Mouse (Mus musculus) forebrain, embryonic 10.5 days (tissue): Measurements from ENCODE around the gene Dsn1. TPM values are rescaled to one million over a fixed set of nuclear protein-coding genes. Genes with fewer than 3 reads are reported as not detected.

Experiments used
- DNase-seq: peaks from one replicate; pipeline ENCODE4 v3.0.0-alpha.2; 2017; ENCODE audit warnings: low spot score; ENCODE audit errors: extremely low spot score
- H3K27ac ChIP-seq: fragments of 300-500 bp; sonication (generic); 2 replicates; pipeline ENCODE4 v1.5.1; 2016; ENCODE audit warnings: mild to moderate bottlenecking
- H3K27me3 ChIP-seq: fragments of 300-500 bp; sonication (generic); 2 replicates; pipeline ENCODE4 v1.6.1; 2016; ENCODE audit warnings: mild to moderate bottlenecking; ENCODE audit not compliant: poor library complexity, severe bottlenecking
- H3K36me3 ChIP-seq: fragments of 300-500 bp; sonication (generic); replicated peaks from 2 replicates; pipeline ENCODE4 v1.6.1; 2016; ENCODE audit warnings: mild to moderate bottlenecking, moderate library complexity
- H3K4me1 ChIP-seq: fragments of 300-500 bp; sonication (generic); 2 replicates; pipeline ENCODE4 v1.6.1; 2016
- H3K4me3 ChIP-seq: fragments of 300-500 bp; sonication (generic); 2 replicates; pipeline ENCODE4 v1.5.1; 2016; ENCODE audit warnings: mild to moderate bottlenecking, moderate library complexity
- H3K9me3 ChIP-seq: fragments of 300-500 bp; sonication (generic); 2 replicates; pipeline ENCODE4 v1.6.1; 2016; ENCODE audit warnings: mild to moderate bottlenecking, moderate library complexity
- WGBS: fragments of 180-500 bp; shearing (Covaris S2); methylation state at CpG from one replicate; pipeline ENCODE4 v1.1.7; 2016; 5-methylcytosine and 5-hydroxymethylcytosine counted together
- polyA plus RNA-seq: library from polyadenylated mRNA; unstranded; fragments of >200 nt; fragmentation: Nextera tagmentation; extraction: Ambion mirVana; gene quantifications from 2 replicates; pipeline ENCODE4 v1.2.1, GENCODE M21; 2016

The Dsn1 gene
- polyA plus RNA-seq: 58.0 and 59.1 TPM in 2 replicates

DNA sequence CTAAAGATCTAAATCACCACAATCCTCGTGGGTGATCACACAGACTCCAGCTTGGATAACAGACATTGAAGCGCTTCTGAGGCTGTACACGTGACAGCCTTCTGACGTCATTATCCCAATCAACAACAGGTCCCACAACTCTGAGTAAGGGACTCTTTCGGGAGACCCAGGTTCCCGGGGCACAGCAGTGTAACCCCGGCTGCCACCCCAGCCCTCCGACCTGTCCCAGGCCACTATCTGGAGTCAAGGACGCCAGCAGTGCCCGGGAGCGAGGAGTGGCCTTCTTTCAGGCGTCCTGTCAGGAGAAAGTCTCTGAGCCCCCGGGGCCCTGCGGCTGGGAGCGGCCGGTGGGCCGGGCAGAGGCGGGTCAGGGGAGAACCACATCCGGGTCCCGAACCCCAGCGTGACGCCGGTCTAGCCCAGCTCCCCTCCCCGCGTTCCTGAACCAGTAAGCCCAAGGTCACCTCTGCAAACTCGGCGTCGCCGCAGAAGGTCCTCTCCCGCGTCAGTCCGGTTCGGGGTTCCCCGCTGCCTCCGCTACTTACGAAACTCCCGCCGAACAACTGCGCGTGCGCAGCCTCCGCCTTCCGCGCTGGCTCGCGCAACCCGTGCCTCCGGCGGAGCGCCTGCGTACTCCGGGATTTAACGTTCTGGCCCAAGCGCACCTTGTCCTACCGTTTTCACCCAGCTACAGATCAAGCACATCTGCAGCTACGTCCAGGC is at the start of gene Dsn1:
Gene Dsn1, minus strand, starts transcription at position 644 of the 723 bp plus-strand sequence.
- H3K4me3 ChIP-seq: peak within 1 kb of the TSS; percentile 90
- H3K36me3 ChIP-seq: peaks cover 41% of the 10 kb centered on the region
- no peaks in the 10 kb centered on the region for H3K9me3 ChIP-seq
- peak; percentile 86 for DNase-seq
- WGBS: under 1% methylated on average over 56 of the region's 56 CpGs
- peaks cover 25% of the 10 kb centered on the region for H3K4me1 ChIP-seq
- no peaks in the 10 kb centered on the region for H3K27me3 ChIP-seq
- peak within 1 kb of the TSS; percentile 95 for H3K27ac ChIP-seq

DNA sequence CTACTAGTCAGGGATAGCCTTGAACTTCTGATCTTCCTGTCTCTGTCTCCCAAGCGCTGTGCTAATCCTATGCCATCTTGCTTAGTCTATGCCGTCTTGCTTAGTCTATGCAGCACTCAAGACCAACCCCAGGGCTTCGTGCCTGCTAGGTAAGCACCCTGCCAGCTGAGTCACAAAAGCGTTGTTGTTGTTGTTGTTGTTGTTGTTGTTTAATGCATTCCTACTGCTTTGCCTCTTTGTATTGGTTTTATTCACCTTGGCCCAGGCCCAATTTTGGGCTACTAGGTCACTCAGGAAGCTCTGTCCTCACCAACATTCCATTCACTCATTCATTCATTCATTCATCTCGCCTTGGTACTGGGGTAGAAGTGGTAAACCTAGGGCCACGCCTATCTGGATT is 48.8 kb upstream of the Dsn1 start:
- Histone ChIP-seq H3K4me1 (peaks cover 26% of the 10 kb centered on the region), H3K27me3 (no peaks in the 10 kb centered on the region), H3K9me3 (no peaks in the 10 kb centered on the region), H3K27ac (no peak overlapping the region), H3K36me3 (peaks cover 89% of the 10 kb centered on the region), H3K4me3 (no peak overlapping the region)
- DNase-seq: no peak
- 92% methylated on average over 6 of the region's 6 CpGs for WGBS

DNA sequence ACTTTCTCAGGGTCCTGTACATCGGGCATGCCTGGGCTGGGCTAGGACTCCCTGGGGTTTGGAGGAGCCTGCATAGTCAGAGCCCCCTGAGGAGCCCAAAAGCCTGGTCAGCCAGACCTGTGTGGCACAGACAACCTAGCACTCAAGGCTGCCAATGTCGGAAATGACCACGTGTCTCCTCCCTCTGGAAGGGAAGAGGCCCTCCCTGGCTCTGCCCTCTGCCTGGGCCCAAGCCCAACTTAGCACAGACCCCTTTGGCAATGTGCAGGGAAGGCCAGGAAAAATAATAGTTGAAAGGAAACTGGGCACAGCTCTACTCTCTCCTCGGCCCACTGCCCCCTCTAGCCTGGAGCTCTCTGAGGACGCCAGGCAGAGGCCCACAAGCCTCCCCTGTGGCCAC is 47.9 kb upstream of the Dsn1 start:
- Histone ChIP-seq H3K4me3 (no peak overlapping the region), H3K9me3 (no peaks in the 10 kb centered on the region), H3K36me3 (peaks cover 92% of the 10 kb centered on the region), H3K27ac (no peak overlapping the region), H3K27me3 (no peaks in the 10 kb centered on the region), H3K4me1 (peaks cover 31% of the 10 kb centered on the region)
- 78% methylated on average over 5 of the region's 5 CpGs for WGBS
- DNase-seq: no peak

DNA sequence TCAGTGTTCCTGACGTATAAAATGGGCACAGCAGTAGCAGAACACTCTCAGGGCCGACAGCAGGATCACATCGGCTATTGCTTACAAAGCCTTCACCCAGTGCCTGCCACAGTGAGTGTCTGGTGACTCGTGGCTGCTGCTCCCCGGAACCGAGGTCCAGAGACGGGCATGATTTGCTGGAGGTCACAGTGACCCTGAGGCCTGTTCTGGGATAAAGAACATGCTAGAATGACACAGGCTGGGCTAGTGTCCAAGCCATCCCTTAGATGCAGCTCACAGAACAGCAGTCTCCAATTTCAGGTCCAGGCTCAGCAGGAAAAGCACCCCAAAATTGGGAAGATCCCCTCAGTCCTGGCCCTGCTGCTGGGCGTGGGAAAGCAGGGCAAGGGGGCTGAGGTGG is 47.3 kb upstream of the Dsn1 start:
- Histone ChIP-seq H3K4me1 (peaks cover 30% of the 10 kb centered on the region), H3K9me3 (no peaks in the 10 kb centered on the region), H3K27me3 (no peaks in the 10 kb centered on the region), H3K36me3 (peaks cover 92% of the 10 kb centered on the region), H3K27ac (no peak overlapping the region), H3K4me3 (no peak overlapping the region)
- no peak for DNase-seq
- 90% methylated on average over 8 of the region's 8 CpGs for WGBS

DNA sequence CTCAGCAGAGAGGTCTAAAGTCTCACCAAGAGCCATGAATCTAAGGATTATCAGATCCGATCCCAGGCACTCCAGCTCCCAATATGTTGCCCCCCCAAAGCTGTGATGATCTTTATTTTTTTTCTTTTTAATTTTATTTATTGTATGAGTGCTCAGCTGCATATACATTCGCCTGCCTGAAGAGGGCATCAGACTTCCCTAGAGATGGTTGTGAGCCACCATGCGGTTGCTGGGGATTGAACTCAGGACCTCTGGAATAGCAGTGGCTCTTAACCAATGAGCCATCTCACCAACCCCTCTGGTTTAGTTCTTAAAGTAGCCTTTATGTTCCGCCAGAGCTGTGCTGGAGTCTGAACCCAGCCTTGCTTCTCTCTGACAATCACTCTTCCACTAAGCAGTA is 46.8 kb upstream of the Dsn1 start:
- Histone ChIP-seq H3K27ac (no peak overlapping the region), H3K27me3 (no peaks in the 10 kb centered on the region), H3K4me1 (peaks cover 25% of the 10 kb centered on the region), H3K4me3 (no peak overlapping the region), H3K9me3 (no peaks in the 10 kb centered on the region), H3K36me3 (peaks cover 94% of the 10 kb centered on the region)
- 77% methylated on average over 4 of the region's 4 CpGs for WGBS
- no peak for DNase-seq

DNA sequence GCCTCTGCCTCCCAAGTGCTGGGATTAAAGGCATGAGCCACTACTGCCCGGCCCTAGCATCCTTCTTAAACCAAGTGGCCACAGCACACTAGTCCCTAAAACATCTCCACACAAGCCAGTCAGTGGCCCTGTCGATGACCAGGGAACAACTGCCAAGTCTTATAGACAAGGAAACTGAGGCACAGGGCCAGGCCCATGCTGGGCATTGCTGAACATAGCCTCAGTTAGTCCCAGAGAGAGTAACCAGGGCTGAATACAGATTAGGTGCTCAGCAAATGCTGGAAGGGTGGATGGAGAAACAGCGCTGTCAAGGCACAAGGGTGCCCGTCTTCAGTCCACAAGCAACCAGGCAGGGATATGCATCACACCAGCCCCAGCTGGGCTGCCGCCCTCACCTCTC is 46.2 kb upstream of the Dsn1 start:
- Histone ChIP-seq H3K9me3 (no peaks in the 10 kb centered on the region), H3K27me3 (no peaks in the 10 kb centered on the region), H3K36me3 (peaks cover 94% of the 10 kb centered on the region), H3K27ac (no peak overlapping the region), H3K4me1 (peaks cover 18% of the 10 kb centered on the region), H3K4me3 (no peak overlapping the region)
- WGBS: 92% methylated on average over 5 of the region's 5 CpGs
- no peak for DNase-seq

DNA sequence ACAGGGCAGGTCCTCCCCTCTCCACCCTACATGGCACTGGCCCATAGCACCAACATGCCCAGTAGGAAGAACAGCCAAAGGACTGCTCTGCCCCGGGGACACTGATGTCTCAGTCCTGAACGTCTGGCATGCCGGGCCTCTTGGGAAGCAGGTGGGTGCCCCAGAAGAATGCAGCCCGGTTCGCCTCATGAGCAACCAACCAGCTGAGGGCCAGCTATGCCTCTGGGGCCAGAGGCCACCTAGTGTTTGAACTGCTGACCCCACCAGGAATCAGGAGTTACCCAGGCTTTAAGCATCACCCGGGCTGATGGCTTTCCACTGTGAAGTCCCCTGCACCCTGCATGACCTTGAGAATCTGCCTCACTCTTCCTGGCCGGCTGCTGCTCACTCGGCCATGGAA is 45.5 kb upstream of the Dsn1 start:
- Histone ChIP-seq H3K4me1 (peaks cover 11% of the 10 kb centered on the region), H3K36me3 (peaks cover 96% of the 10 kb centered on the region), H3K9me3 (no peaks in the 10 kb centered on the region), H3K4me3 (no peak overlapping the region), H3K27ac (no peak overlapping the region), H3K27me3 (no peaks in the 10 kb centered on the region)
- WGBS: 87% methylated on average over 8 of the region's 8 CpGs
- no peak for DNase-seq

DNA sequence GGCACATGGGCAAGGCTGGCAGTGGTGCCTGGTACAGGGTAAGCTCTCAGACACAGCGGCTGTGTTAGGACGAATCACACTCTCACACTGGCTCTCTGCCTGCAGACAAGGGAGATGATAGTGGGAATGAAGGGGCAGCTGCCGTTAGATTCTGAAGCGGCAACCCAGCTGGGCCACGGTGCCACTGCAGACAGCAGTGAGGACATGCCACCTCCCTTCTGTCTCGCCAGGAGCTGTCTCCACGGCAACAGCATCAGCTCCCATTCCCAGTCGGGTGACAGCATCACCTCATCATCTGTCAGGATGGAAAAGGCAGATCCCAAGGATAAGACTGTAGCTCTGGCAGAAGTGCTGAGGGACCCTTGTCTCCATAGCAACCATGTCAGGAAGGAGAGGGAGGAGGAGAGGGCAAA is 42.9 kb upstream of the Dsn1 start:
- DNase-seq: no peak
- no peaks in the 10 kb centered on the region for H3K9me3 ChIP-seq
- WGBS: 82% methylated on average over 8 of the region's 8 CpGs
- no peak overlapping the region for H3K4me3 ChIP-seq
- H3K27me3 ChIP-seq: no peaks in the 10 kb centered on the region
- no peak overlapping the region for H3K27ac ChIP-seq
- H3K36me3 ChIP-seq: peaks cover 100% of the 10 kb centered on the region
- H3K4me1 ChIP-seq: peaks cover 10% of the 10 kb centered on the region

DNA sequence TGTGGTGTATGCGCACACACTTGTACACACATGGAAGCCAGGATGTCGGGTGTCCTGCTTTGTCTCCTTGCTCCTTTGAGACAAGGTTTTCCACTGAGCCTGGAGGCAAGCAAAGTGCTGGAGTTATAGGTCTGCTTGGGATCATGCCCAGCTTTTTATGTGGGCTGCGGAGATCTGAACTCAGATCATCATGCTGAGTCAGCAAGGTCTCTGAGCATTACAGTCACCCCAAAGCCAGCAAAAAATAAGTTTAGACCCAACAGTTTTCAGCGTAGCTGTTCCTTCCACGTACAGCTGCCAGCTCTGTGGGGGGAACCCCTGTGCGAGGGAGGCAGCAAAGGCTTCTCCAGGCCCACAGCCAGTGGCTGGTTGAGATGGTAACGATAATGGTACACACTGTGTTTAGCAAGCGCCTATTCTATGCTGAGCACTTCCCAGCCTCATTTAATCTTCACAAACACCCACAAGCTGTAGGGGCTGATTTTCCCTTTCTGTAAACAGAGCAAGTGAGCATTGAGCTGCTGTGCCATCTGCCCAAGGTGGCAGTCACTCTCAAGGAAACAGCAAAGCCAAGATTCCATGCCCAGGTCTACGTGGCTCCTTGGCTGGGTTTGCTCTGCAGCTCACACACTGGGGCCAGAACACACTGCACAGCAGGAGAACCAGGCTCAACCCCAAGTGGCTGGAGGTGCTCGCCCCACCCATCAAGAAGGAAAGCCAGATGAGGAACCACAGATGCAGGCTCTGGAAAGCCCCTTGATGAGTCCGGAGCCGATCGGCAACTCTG is 41.6 kb upstream of the Dsn1 start:
- DNase-seq: no peak
- Histone ChIP-seq H3K36me3 (peaks cover 100% of the 10 kb centered on the region), H3K27me3 (no peaks in the 10 kb centered on the region), H3K4me1 (peaks cover 10% of the 10 kb centered on the region), H3K4me3 (no peak overlapping the region), H3K9me3 (no peaks in the 10 kb centered on the region), H3K27ac (no peak overlapping the region)
- WGBS: 93% methylated on average over 13 of the region's 13 CpGs

DNA sequence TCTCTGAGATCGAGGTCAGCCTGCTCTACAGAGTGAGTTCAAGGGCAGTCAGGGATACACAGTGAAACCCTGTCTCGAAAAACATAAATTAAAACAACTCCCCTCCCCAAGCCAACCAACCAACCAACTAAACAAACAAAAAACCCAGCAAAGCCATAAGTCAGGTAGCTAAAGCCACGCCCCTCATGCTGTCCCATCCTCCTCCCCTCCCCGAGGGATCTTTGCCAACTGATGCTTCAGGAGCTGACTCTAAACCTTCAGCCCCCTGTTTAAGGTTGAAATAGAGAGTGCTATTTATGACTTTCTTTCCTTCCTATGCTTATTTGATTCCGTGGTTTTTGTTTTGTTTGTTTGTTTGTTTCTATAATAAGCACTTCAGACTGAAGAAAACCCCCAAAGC is 40.0 kb upstream of the Dsn1 start:
- Histone ChIP-seq H3K27ac (no peak overlapping the region), H3K9me3 (no peaks in the 10 kb centered on the region), H3K4me1 (peaks cover 10% of the 10 kb centered on the region), H3K36me3 (peaks cover 94% of the 10 kb centered on the region), H3K27me3 (no peaks in the 10 kb centered on the region), H3K4me3 (no peak overlapping the region)
- DNase-seq: no peak
- 99% methylated on average over 5 of the region's 5 CpGs for WGBS

DNA sequence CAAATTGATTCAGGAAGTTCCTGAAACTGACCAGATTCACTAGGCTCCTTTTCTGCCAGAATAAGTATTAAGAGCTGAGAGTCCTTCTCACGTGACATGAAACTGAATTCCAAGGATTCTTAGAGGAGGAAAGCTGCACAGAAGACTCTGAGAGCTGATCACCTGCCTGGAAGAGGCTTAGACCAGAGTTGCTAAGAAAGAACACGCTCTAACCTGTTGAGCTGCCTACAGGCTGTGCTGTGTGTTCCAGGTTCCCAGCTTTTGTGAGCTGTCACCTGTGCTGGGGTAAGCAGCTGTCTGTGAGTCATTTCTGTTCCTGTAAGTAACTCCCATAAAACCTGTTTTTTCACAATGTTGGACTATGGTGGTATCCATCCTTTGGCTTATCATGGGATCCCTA is 39.0 kb upstream of the Dsn1 start:
- peaks cover 10% of the 10 kb centered on the region for H3K4me1 ChIP-seq
- no peaks in the 10 kb centered on the region for H3K27me3 ChIP-seq
- H3K27ac ChIP-seq: no peak overlapping the region
- H3K9me3 ChIP-seq: no peaks in the 10 kb centered on the region
- 93% methylated on average over 2 of the region's 2 CpGs for WGBS
- no peak for DNase-seq
- H3K4me3 ChIP-seq: no peak overlapping the region
- H3K36me3 ChIP-seq: peaks cover 94% of the 10 kb centered on the region

DNA sequence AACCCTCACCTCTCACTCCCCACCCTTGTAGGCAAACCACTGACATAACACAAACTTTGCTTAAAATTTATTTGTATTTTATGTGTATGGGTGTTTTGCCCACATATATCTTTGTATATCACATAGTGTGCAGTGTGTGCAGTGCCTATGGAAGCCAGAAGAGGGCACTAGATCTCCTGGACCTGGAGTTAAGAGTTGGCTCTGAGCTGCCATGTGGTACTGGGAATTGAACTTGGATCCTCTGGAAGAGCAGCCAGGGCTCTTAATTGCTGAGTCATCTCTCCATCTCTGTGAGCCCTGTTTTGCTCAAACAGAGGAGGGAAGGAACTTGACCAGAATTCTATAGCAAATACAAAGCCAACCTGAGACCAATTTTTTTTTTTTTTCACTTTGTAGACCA is 37.0 kb upstream of the Dsn1 start:
- H3K36me3 ChIP-seq: peaks cover 94% of the 10 kb centered on the region
- DNase-seq: no peak

DNA sequence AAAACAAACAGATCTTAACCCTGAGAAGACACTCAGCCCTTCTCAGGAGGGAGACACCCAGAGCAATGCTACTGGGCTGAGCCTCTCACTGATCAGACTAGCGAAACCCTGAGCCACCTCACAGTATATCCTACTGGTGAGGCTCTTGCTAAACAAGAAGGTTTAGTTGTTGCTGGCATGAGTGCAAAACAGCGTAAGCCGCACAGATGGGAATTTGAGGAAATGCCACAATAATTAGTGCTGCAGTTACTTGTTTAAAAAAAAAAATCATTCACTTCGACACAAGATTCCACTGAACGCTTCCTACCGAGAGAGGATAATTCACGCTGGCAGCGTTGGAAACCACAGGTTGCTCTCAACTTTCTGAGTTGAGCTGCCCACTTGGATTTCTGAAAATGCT is 36.6 kb upstream of the Dsn1 start:
- Histone ChIP-seq H3K36me3 (peaks cover 94% of the 10 kb centered on the region), H3K4me3 (no peak overlapping the region), H3K27me3 (no peaks in the 10 kb centered on the region), H3K27ac (no peak overlapping the region), H3K9me3 (no peaks in the 10 kb centered on the region), H3K4me1 (no peaks in the 10 kb centered on the region)
- DNase-seq: no peak
- 97% methylated on average over 8 of the region's 8 CpGs for WGBS

More for the DNA sequence above, 37.0 kb upstream of the Dsn1 start:
- Histone ChIP-seq H3K4me3 (no peak overlapping the region), H3K9me3 (no peaks in the 10 kb centered on the region), H3K4me1 (no peaks in the 10 kb centered on the region), H3K27ac (no peak overlapping the region), H3K27me3 (no peaks in the 10 kb centered on the region)
